In genomic region chr10:108293620-108294195, GRCm38 (mm10) we compare ENCODE assay signal across 32 mouse cellular contexts. TPM values are rescaled to one million over a fixed set of nuclear protein-coding genes. Genes with fewer than 3 reads are reported as not detected.
DNase-seq lines count a peak whose midpoint lies in the region; ATAC-seq and TF ChIP-seq lines count a peak whose summit lies in the region.
"Had no signal": no experiment of that assay in that cellular context is flagged by ENCODE, and none has a peak within 500 bp of the region (broad histone marks: within the 10 kb centered on the region; RNA-seq: fewer than 3 reads in every experiment).

No protein-coding gene starts in this region.

- H3K27me3 ChIP-seq in E14TG2a.4 (ENCODE audit: insufficient read depth, low read length) (no peaks in the 10 kb centered on the region), ES-Bruce4 (ENCODE audit: control insufficient read depth, insufficient read depth, low read length, poor library complexity, severe bottlenecking) (no peaks in the 10 kb centered on the region)
- no peaks in the 10 kb centered on the region for H3K27me3 ChIP-seq in embryonic facial prominence, embryonic 11.5 days (ENCODE audit: control insufficient read depth, insufficient read depth, low read length)
- H3K27me3 ChIP-seq in lung, postnatal 0 days (replicated peaks; ENCODE audit: insufficient read depth, low read length), result no peaks in the 10 kb centered on the region
- H3K27me3 ChIP-seq: heart, embryonic 12.5 days; hindbrain, embryonic 13.5 days; limb, embryonic 12.5 days; midbrain, embryonic 13.5 days; neural tube, embryonic 13.5 days; Patski; stomach, embryonic 15.5 days had no signal

- no peak overlapping the region for H3K4me3 ChIP-seq in E14TG2a.4 (replicated peaks; ENCODE audit: low read length)
- no peak overlapping the region for H3K4me3 ChIP-seq in ES-Bruce4 (ENCODE audit: low read depth, low read length)
- H3K4me3 ChIP-seq in embryonic facial prominence, embryonic 11.5 days (ENCODE audit: low read depth, low read length), result no peak overlapping the region
- no peak overlapping the region for H3K4me3 ChIP-seq in lung, postnatal 0 days (ENCODE audit: low read depth, low read length)
- H3K4me3 ChIP-seq: forebrain, embryonic 10.5 days; heart, embryonic 12.5 days; hindbrain, embryonic 13.5 days; limb, embryonic 12.5 days; midbrain, embryonic 13.5 days; neural tube, embryonic 13.5 days; stomach, embryonic 15.5 days had no signal

- H3K9me3 ChIP-seq in E14TG2a.4 (ENCODE audit: low read length) (no peaks in the 10 kb centered on the region), ES-Bruce4 (replicated peaks; ENCODE audit: control insufficient read depth, insufficient read depth, low read length, poor library complexity, severe bottlenecking) (no peaks in the 10 kb centered on the region)
- H3K9me3 ChIP-seq in embryonic facial prominence, embryonic 11.5 days (replicated peaks; ENCODE audit: control insufficient read depth, low read length), result no peaks in the 10 kb centered on the region
- H3K9me3 ChIP-seq in lung, postnatal 0 days (ENCODE audit: low read length), result no peaks in the 10 kb centered on the region
- H3K9me3 ChIP-seq: forebrain, embryonic 10.5 days; heart, embryonic 12.5 days; hindbrain, embryonic 13.5 days; limb, embryonic 12.5 days; midbrain, embryonic 13.5 days; neural tube, embryonic 13.5 days; stomach, embryonic 15.5 days had no signal

- H3K4me2 ChIP-seq in embryonic facial prominence, embryonic 11.5 days (ENCODE audit: low read depth, low read length), result no peak overlapping the region
- H3K4me2 ChIP-seq in lung, postnatal 0 days (replicated peaks; ENCODE audit: low read depth, low read length), result no peak overlapping the region
- H3K4me2 ChIP-seq: heart, embryonic 12.5 days; hindbrain, embryonic 13.5 days; limb, embryonic 12.5 days; liver, embryonic 11.5 days; midbrain, embryonic 13.5 days; neural tube, embryonic 13.5 days; stomach, embryonic 15.5 days had no signal

- H3K36me3 ChIP-seq in E14TG2a.4 (ENCODE audit: insufficient read depth, low read length), result no peaks in the 10 kb centered on the region
- H3K36me3 ChIP-seq in ES-Bruce4 (ENCODE audit: control insufficient read depth, insufficient read depth, low read length, poor library complexity, severe bottlenecking), result no peaks in the 10 kb centered on the region
- no peaks in the 10 kb centered on the region for H3K36me3 ChIP-seq in embryonic facial prominence, embryonic 11.5 days (replicated peaks; ENCODE audit: control insufficient read depth, insufficient read depth, low read depth, low read length)
- no peaks in the 10 kb centered on the region for H3K36me3 ChIP-seq in lung, postnatal 0 days (ENCODE audit: insufficient read depth, low read length)
- H3K36me3 ChIP-seq: forebrain, embryonic 10.5 days; heart, embryonic 12.5 days; hindbrain, embryonic 13.5 days; limb, embryonic 12.5 days; midbrain, embryonic 13.5 days; neural tube, embryonic 13.5 days; stomach, embryonic 15.5 days had no signal

- 86% methylated on average over 16 of the region's 16 CpGs for WGBS in embryonic facial prominence, embryonic 11.5 days
- 81% methylated on average over 16 of the region's 16 CpGs for WGBS in lung, postnatal 0 days

- no peak for TF ChIP-seq EP300 in ES-Bruce4 (IDR thresholded peaks at IDR 0.05; ENCODE audit: insufficient read depth, low read depth, low read length)
- no peak for TF ChIP-seq EP300 in lung, postnatal 0 days (IDR thresholded peaks at IDR 0.05)

- DNase-seq in retina, postnatal 1 day, result peak; percentile 22
- no peak for DNase-seq in retina, embryonic 14.5 days (ENCODE audit: low spot score)
- peak; percentile 23 for DNase-seq in embryonic facial prominence, embryonic 11.5 days (ENCODE audit: low spot score)
- DNase-seq in cerebellum, adult 8-10 months, result no peak
- DNase-seq in lung, postnatal 0 days (ENCODE audit: low spot score), result no peak
- DNase-seq: adrenal gland, postnatal 14 days; B cell, adult 2 months; cerebellum, adult 18-20 months; cerebellum, postnatal 14 days; gastrocnemius, postnatal 14 days; heart, postnatal 4 days; kidney, adult 8-10 months; kidney, postnatal 4 days; layer of hippocampus, postnatal 36 days; right cerebral cortex, postnatal 14 days; thymus, adult 18-20 months; thymus, postnatal 25 days had no signal

- TF ChIP-seq CTCF in E14TG2a.4 (conservative IDR thresholded peaks at IDR 0.05; ENCODE audit: low read length) (0 out of 2 replicates have a peak, but pooled peaks have one; percentile 9), ES-Bruce4 (IDR thresholded peaks at IDR 0.05; ENCODE audit: low read depth, low read length) (no peak)
- TF ChIP-seq CTCF in lung, postnatal 0 days (IDR thresholded peaks at IDR 0.05), result no peak

- peak overlapping the region; percentile 54; the same call in 1 of the 2 replicates for H3K9ac ChIP-seq in ES-Bruce4 (ENCODE audit: low read depth, poor library complexity, severe bottlenecking)
- no peak overlapping the region for H3K9ac ChIP-seq in embryonic facial prominence, embryonic 11.5 days (replicated peaks; ENCODE audit: low read length)
- H3K9ac ChIP-seq in lung, postnatal 0 days (replicated peaks; ENCODE audit: low read depth), result no peak overlapping the region
- H3K9ac ChIP-seq: heart, embryonic 12.5 days; hindbrain, embryonic 13.5 days; limb, embryonic 12.5 days; midbrain, embryonic 13.5 days; neural tube, embryonic 13.5 days; stomach, embryonic 15.5 days had no signal

- peak overlapping the region; percentile 88 for H3K27ac ChIP-seq in ES-Bruce4 (ENCODE audit: insufficient read depth, low read length)
- H3K27ac ChIP-seq in embryonic facial prominence, embryonic 11.5 days (replicated peaks; ENCODE audit: low read depth, low read length), result no peak overlapping the region
- H3K27ac ChIP-seq in lung, postnatal 0 days (ENCODE audit: low read length), result no peak overlapping the region
- H3K27ac ChIP-seq: forebrain, embryonic 10.5 days; hindbrain, embryonic 13.5 days; kidney, postnatal 0 days; limb, embryonic 12.5 days; macrophage; midbrain, embryonic 13.5 days; neural tube, embryonic 13.5 days; stomach, embryonic 15.5 days had no signal

- H3K4me1 ChIP-seq in E14TG2a.4 (replicated peaks; ENCODE audit: low read depth, low read length), result peaks cover 88% of the 10 kb centered on the region
- H3K4me1 ChIP-seq in ES-Bruce4 (ENCODE audit: control insufficient read depth, insufficient read depth, low read length), result peaks cover 2% of the 10 kb centered on the region
- no peaks in the 10 kb centered on the region for H3K4me1 ChIP-seq in embryonic facial prominence, embryonic 11.5 days (ENCODE audit: control insufficient read depth, insufficient read depth, low read length)
- no peaks in the 10 kb centered on the region for H3K4me1 ChIP-seq in lung, postnatal 0 days (ENCODE audit: insufficient read depth, low read depth, low read length)
- H3K4me1 ChIP-seq: forebrain, embryonic 10.5 days; heart, embryonic 12.5 days; hindbrain, embryonic 13.5 days; limb, embryonic 12.5 days; midbrain, embryonic 13.5 days; neural tube, embryonic 13.5 days; stomach, embryonic 15.5 days had no signal

- ATAC-seq in embryonic facial prominence, embryonic 11.5 days (replicated peaks; ENCODE audit: insufficient number of reproducible peaks, low FRiP score, low TSS enrichment, low read depth), result no peak
- ATAC-seq in lung, postnatal 0 days, result no peak
- ATAC-seq: forebrain, embryonic 16.5 days; intestine, embryonic 16.5 days; midbrain, embryonic 13.5 days; Patski had no signal

- no peak for TF ChIP-seq POLR2A in ES-Bruce4 (IDR thresholded peaks at IDR 0.05; ENCODE audit: insufficient read depth, low read length)

RNA-seq across cellular contexts. Expression of gene Pawr, which starts 38.2 kb away (rescaled TPM):
- 157 and 164 TPM in 2 replicates for polyA plus RNA-seq in ES-Bruce4 (2011; ENCODE audit: insufficient read depth, insufficient read length, low read depth, missing spikeins)
- polyA plus RNA-seq in embryonic facial prominence, embryonic 11.5 days (2014; fragmentation: Nextera tagmentation; extraction: Ambion mirVana), result 11.6 TPM in 2 replicates
- 15.3 and 19.6 TPM in 2 replicates for polyA plus RNA-seq in lung, postnatal 0 days (2015; fragmentation: Nextera tagmentation; extraction: Ambion mirVana)
- polyA plus RNA-seq: macrophage had no signal

Comparison
In these comparisons a context has a peak if more than half of its experiments do, and no peak if none do; other contexts are left out.
1. DNase-seq: peak in retina, postnatal 1 day (single experiment) and embryonic facial prominence, embryonic 11.5 days (single experiment); none in retina, embryonic 14.5 days (single experiment), cerebellum, adult 8-10 months (single experiment) and lung, postnatal 0 days (single experiment).